Mouse (Mus musculus) midbrain, postnatal 0 days (tissue): ENCODE measurements around the gene Pnpla7. TPM values are rescaled to one million over a fixed set of nuclear protein-coding genes. Genes with fewer than 3 reads are reported as not detected.

Experiments
- ATAC-seq: fragments of 200-750 bp; cut with Nextera tagmentation; 2 replicates; pipeline ENCODE4 v1.8.0; 2017; ENCODE audit warnings: moderate number of reproducible peaks, mild to moderate bottlenecking, moderate TSS enrichment, moderate library complexity; ENCODE audit not compliant: low FRiP score
- DNase-seq: peaks from one replicate; pipeline ENCODE4 v3.0.0-alpha.2; 2015; ENCODE audit warnings: low spot score
- H3K27ac ChIP-seq: fragments of 300-500 bp; sonication (generic); 2 replicates; pipeline ENCODE4 v1.5.1; 2014; ENCODE audit warnings: low read depth, mild to moderate bottlenecking, low read length, mixed read lengths
- H3K27me3 ChIP-seq: fragments of 300-500 bp; sonication (generic); 2 replicates; pipeline ENCODE4 v1.6.1; 2014; ENCODE audit warnings: low read length, control low read depth, mixed read lengths; ENCODE audit not compliant: insufficient read depth
- H3K36me3 ChIP-seq: fragments of 300-500 bp; sonication (generic); 2 replicates; pipeline ENCODE4 v1.6.1; 2014; ENCODE audit warnings: low read length, control low read depth, mixed read lengths; ENCODE audit not compliant: insufficient read depth
- H3K4me1 ChIP-seq: fragments of 300-500 bp; sonication (generic); 2 replicates; pipeline ENCODE4 v1.6.1; 2014; ENCODE audit warnings: mild to moderate bottlenecking, control low read depth, antibody characterized with exemption, low read length, mixed read lengths; ENCODE audit not compliant: insufficient read depth
- H3K4me2 ChIP-seq: fragments of 300-500 bp; sonication (generic); 2 replicates; pipeline ENCODE4 v1.6.1; 2014; ENCODE audit warnings: low read depth, mild to moderate bottlenecking, low read length, mixed read lengths; ENCODE audit not compliant: poor library complexity, severe bottlenecking
- H3K4me3 ChIP-seq: fragments of 300-500 bp; sonication (generic); 2 replicates; pipeline ENCODE4 v1.5.1; 2014; ENCODE audit warnings: low read depth, mild to moderate bottlenecking, low read length, moderate library complexity
- H3K9ac ChIP-seq: fragments of 300-500 bp; sonication (generic); replicated peaks from 2 replicates; pipeline ENCODE4 v1.6.1; 2014; ENCODE audit warnings: mild to moderate bottlenecking, low read length, moderate library complexity, mixed read lengths; ENCODE audit not compliant: poor library complexity, severe bottlenecking
- H3K9me3 ChIP-seq: fragments of 300-500 bp; sonication (generic); 2 replicates; pipeline ENCODE4 v1.6.1; 2016; ENCODE audit warnings: low read length, control low read depth
- CTCF ChIP-seq: IDR thresholded peaks from 2 replicates; pipeline ENCODE4 v1.5.1; 2016; ENCODE audit warnings: antibody characterized with exemption, mild to moderate bottlenecking
- WGBS: fragments of 180-500 bp; shearing (Covaris S2); extraction: QIAGEN DNeasy Blood & Tissue Kit; methylation state at CpG from one replicate; pipeline ENCODE4 v1.1.7; 2014; 5-methylcytosine and 5-hydroxymethylcytosine counted together
- polyA plus RNA-seq: library from polyadenylated mRNA; unstranded; fragments of >200 nt; fragmentation: Nextera tagmentation; extraction: Ambion mirVana; gene quantifications from 2 replicates; pipeline ENCODE4 v1.2.1, GENCODE M21; 2015
- total RNA-seq: library from RNA; depleted of rRNA; stranded (reverse); fragments of >200 nt; gene quantifications from 2 replicates; pipeline ENCODE4 v1.2.3, GENCODE M21; 2014

Gene Pnpla7
- total and polyA plus RNA-seq, 2 experiments from 2014 or later = 3.2 to 3.6 TPM

- Histone ChIP-seq H3K36me3 (no peaks in the 10 kb centered on the region), H3K9ac (no peak overlapping the region), H3K9me3 (no peaks in the 10 kb centered on the region), H3K4me1 (no peaks in the 10 kb centered on the region), H3K27me3 (no peaks in the 10 kb centered on the region), H3K4me3 (no peak overlapping the region), H3K27ac (no peak overlapping the region), H3K4me2 (no peak overlapping the region)
- no peak for TF ChIP-seq CTCF
- no peak for DNase-seq
- 84% methylated on average over 5 of the region's 5 CpGs for WGBS
- no peak for ATAC-seq
These were observed 64.3 kb downstream of the Pnpla7 start for GRCm38 (mm10) chr2:25040089-25040488.

DNA sequence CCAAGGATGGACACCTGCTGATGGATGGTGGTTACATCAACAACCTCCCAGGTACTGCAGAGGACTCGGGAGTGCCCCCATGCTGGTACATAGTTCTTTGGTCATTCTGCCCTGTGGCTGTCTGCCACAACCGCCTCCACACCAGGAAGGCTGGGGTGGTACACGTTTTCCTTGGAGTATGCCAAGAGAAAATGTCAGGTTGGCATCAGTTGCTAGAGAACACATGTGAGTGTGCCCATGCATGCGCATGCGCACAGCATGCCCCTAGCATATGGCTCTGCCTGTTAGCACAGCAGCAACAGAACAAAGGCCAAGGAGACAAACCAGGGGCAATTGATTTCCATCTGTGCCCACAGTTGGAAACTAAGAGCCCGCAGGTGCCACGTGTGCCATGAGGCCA lies 75.1 kb downstream of the Pnpla7 start:
- H3K9ac ChIP-seq = no peak overlapping the region
- peaks cover 2% of the 10 kb centered on the region; the same call in 1 of the 2 replicates for H3K36me3 ChIP-seq
- TF ChIP-seq CTCF = no peak
- H3K27me3 ChIP-seq = no peaks in the 10 kb centered on the region
- no peak for ATAC-seq
- no peaks in the 10 kb centered on the region for H3K9me3 ChIP-seq
- 88% methylated on average over 7 of the region's 7 CpGs for WGBS
- H3K4me2 ChIP-seq = no peak overlapping the region
- H3K27ac ChIP-seq = no peak overlapping the region
- H3K4me3 ChIP-seq = no peak overlapping the region
- peaks cover 9% of the 10 kb centered on the region; the same call in 1 of the 2 replicates for H3K4me1 ChIP-seq
- peak; percentile 76 for DNase-seq

DNA sequence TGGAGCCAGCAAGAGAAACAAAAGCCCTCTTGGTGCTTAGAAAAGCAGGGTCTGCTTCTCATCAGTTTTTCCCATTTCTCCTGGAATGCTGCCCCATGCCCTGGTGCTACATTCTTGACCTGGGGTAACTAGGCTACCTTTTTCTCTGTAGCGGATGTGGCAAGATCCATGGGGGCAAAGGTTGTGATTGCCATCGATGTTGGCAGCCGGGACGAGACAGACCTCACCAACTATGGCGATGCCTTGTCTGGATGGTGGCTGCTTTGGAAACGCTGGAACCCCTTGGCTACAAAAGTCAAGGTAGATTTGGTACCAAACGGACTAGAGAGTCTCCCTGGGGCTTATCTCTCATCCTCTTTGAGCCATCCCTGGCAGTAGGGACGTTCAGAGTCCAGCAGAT lies 75.6 kb downstream of the Pnpla7 start:
- H3K9me3 ChIP-seq = no peaks in the 10 kb centered on the region
- H3K9ac ChIP-seq = no peak overlapping the region
- peaks cover 12% of the 10 kb centered on the region; the same call in 1 of the 2 replicates for H3K4me1 ChIP-seq
- no peak overlapping the region for H3K27ac ChIP-seq
- H3K4me3 ChIP-seq = no peak overlapping the region
- no peak for ATAC-seq
- no peak overlapping the region for H3K4me2 ChIP-seq
- WGBS = 87% methylated on average over 8 of the region's 8 CpGs
- no peaks in the 10 kb centered on the region for H3K27me3 ChIP-seq
- no peak for DNase-seq
- no peak for TF ChIP-seq CTCF
- H3K36me3 ChIP-seq = peaks cover 3% of the 10 kb centered on the region; the same call in 1 of the 2 replicates

- Histone ChIP-seq H3K9me3 (no peaks in the 10 kb centered on the region), H3K9ac (no peak overlapping the region), H3K27ac (no peak overlapping the region), H3K4me3 (no peak overlapping the region), H3K27me3 (no peaks in the 10 kb centered on the region), H3K36me3 (peaks cover 14% of the 10 kb centered on the region), H3K4me1 (peaks cover 12% of the 10 kb centered on the region; the same call in 1 of the 2 replicates), H3K4me2 (no peak overlapping the region)
- 95% methylated on average over 6 of the region's 6 CpGs for WGBS
- TF ChIP-seq CTCF = no peak
- DNase-seq (no peak), ATAC-seq (no peak)
These were observed 77.3 kb downstream of the Pnpla7 start for GRCm38 (mm10) chr2:25053101-25053500.

DNA sequence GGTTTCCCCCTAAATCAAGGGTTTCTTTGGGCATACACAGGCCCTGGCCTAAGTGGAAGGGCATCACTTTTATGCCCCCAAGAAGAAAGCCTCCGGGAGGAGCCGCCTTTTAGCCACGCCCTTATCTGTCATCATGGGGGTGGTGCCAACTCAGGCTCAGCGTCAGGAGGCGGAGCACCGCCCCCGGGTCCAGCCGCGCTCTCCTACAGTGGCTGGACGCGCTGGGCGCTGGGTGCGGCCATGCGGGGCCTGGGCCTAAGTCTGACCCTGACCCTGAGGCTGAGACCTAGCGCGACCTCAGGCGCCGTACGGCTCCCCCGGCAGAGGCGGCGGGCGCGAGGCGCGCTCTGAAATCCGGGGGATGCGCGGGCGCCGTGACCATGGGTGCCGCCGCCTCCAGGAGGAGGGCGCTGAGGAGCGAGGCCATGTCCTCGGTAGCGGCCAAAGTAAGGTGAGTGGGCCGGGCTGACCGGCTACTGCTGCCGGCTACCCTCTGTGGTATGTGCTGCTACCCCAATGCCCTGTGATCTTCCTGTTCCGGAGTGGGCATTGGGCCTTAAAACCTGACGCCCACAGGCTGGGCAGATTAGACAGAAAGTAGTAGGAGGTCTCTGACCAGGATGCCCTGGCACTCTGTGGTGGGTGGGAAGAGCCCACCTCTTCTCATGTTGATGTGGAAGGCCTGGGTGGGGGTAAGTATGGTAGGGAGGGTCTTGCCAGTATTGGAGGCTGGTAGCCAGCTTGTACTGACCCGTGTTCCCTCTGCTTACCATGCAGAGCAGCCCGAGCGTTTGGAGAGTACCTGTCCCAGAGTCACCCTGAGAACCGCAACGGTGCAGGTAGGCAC lies 78.6 kb downstream of the Pnpla7 start, which contains the start of gene Nsmf:
Nsmf (plus strand) TSS at position 135 of the 847 bp plus-strand sequence.
- WGBS = 4% methylated on average over 46 of the region's 47 CpGs

GRCm38 (mm10) chr2:25055068-25055405 lies 79.2 kb downstream of the Pnpla7 start:
- H3K4me2 ChIP-seq = peak overlapping the region; percentile 76
- H3K9ac ChIP-seq = peak overlapping the region; percentile 69
- peak overlapping the region; percentile 71; the same call in 1 of the 2 replicates for H3K27ac ChIP-seq
- peak; percentile 63 for DNase-seq
- no peaks in the 10 kb centered on the region for H3K9me3 ChIP-seq
- H3K27me3 ChIP-seq = no peaks in the 10 kb centered on the region
- peaks cover 33% of the 10 kb centered on the region for H3K36me3 ChIP-seq
- 35% methylated on average over 2 of the region's 2 CpGs for WGBS
- ATAC-seq = peak; percentile 15; the same call in 1 of the 2 replicates
- TF ChIP-seq CTCF = peak; percentile 13; the same call in 1 of the 2 replicates
- H3K4me1 ChIP-seq = peaks cover 12% of the 10 kb centered on the region; the same call in 1 of the 2 replicates
- peak overlapping the region; percentile 69 for H3K4me3 ChIP-seq

More for the DNA sequence above, 78.6 kb downstream of the Pnpla7 start, which contains the start of gene Nsmf:
- no peaks in the 10 kb centered on the region for H3K9me3 ChIP-seq
- peak; percentile 31 for TF ChIP-seq CTCF
- peak within 1 kb of the TSS; percentile 69 for H3K9ac ChIP-seq
- peaks cover 12% of the 10 kb centered on the region; the same call in 1 of the 2 replicates for H3K4me1 ChIP-seq
- peak within 1 kb of the TSS; percentile 69 for H3K4me3 ChIP-seq
- peak within 1 kb of the TSS; percentile 71 for H3K27ac ChIP-seq
- H3K27me3 ChIP-seq = no peaks in the 10 kb centered on the region
- H3K4me2 ChIP-seq = peak within 1 kb of the TSS; percentile 76
- ATAC-seq (peak; percentile 86), DNase-seq (peak; percentile 85)
- H3K36me3 ChIP-seq = peaks cover 27% of the 10 kb centered on the region
